In the genomic region with DNA sequence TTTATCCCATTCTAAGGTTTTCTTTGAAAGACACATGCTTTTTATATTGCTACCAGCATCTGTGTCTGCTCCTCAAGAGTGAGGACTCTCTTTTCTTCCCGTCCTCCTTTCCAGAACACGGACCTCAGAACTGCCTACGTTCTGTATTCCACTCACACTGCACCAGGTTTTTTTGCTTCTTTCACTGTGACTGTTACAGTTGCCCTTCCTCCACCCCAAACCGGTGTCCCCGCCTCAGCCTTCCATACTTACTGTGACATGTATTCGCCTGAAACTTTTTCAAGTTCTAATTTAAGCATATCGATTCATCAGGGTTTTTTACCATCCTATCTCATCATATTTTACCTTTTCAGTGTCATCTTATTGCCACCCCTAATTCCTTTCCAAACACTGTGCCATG, we compare ENCODE assay signal across 8 mouse cellular contexts. TPM values are rescaled to one million over a fixed set of nuclear protein-coding genes. Genes with fewer than 3 reads are reported as not detected.
DNase-seq lines count a peak whose midpoint lies in the region; ATAC-seq and TF ChIP-seq lines count a peak whose summit lies in the region.

No protein-coding gene starts in this region.

- no peaks in the 10 kb centered on the region for H3K27me3 ChIP-seq in hindbrain, embryonic 14.5 days (ENCODE audit: control insufficient read depth, insufficient read depth, low read length)
- no peaks in the 10 kb centered on the region for H3K27me3 ChIP-seq in liver, adult 2 months (ENCODE audit: control insufficient read depth, insufficient read depth, low read length)
- H3K27me3 ChIP-seq in neural tube, embryonic 13.5 days: no peaks in the 10 kb centered on the region

- no peaks in the 10 kb centered on the region for H3K9me3 ChIP-seq in hindbrain, embryonic 14.5 days (ENCODE audit: control insufficient read depth, low read length)
- H3K9me3 ChIP-seq in neural tube, embryonic 13.5 days: no peaks in the 10 kb centered on the region

- H3K9ac ChIP-seq in hindbrain, embryonic 14.5 days: peak overlapping the region; percentile 88
- H3K9ac ChIP-seq in liver, adult 2 months (ENCODE audit: low read depth, low read length): peak overlapping the region; percentile 93
- peak overlapping the region; percentile 88 for H3K9ac ChIP-seq in neural tube, embryonic 13.5 days

- TF ChIP-seq CTCF in liver, adult 2 months (IDR thresholded peaks at IDR 0.05; ENCODE audit: low read depth, low read length): no peak

- peaks cover 3% of the 10 kb centered on the region; the same call in 1 of the 2 replicates for H3K36me3 ChIP-seq in hindbrain, embryonic 14.5 days (replicated peaks; ENCODE audit: control insufficient read depth, insufficient read depth)
- H3K36me3 ChIP-seq in liver, adult 2 months (ENCODE audit: control insufficient read depth, insufficient read depth, low read length): peaks cover 6% of the 10 kb centered on the region; the same call in 1 of the 2 replicates
- no peaks in the 10 kb centered on the region for H3K36me3 ChIP-seq in neural tube, embryonic 13.5 days

- peaks cover 9% of the 10 kb centered on the region; the same call in 1 of the 2 replicates for H3K79me2 ChIP-seq in liver, adult 2 months (ENCODE audit: control insufficient read depth, insufficient read depth, low read length)

- 16% methylated on average over 7 of the region's 7 CpGs for WGBS in hindbrain, embryonic 14.5 days
- 3% methylated on average over 7 of the region's 7 CpGs for WGBS in liver, adult 2 months
- 14% methylated on average over 7 of the region's 7 CpGs for WGBS in neural tube, embryonic 13.5 days

- peak; percentile 9 for DNase-seq in kidney, adult 11 months
- DNase-seq in kidney, adult 8-10 months: no peak
- DNase-seq in ZHBTc4 (ENCODE audit: low read depth, low spot score): peak; percentile 27
- DNase-seq in hindbrain, embryonic 14.5 days (ENCODE audit: low spot score): no peak
- DNase-seq in liver, adult 2 months (ENCODE audit: extremely low read depth, low read depth, low spot score): peak; percentile 25
- DNase-seq in urinary bladder, postnatal 10 days (ENCODE audit: low spot score): no peak

- peaks cover 30% of the 10 kb centered on the region for H3K4me1 ChIP-seq in hindbrain, embryonic 14.5 days (replicated peaks; ENCODE audit: control insufficient read depth, insufficient read depth, low read length)
- peaks cover 12% of the 10 kb centered on the region; the same call in 1 of the 2 replicates for H3K4me1 ChIP-seq in liver, adult 2 months (ENCODE audit: control insufficient read depth, insufficient read depth, low read length)
- H3K4me1 ChIP-seq in neural tube, embryonic 13.5 days (replicated peaks): peaks cover 42% of the 10 kb centered on the region

- H3K4me3 ChIP-seq in hindbrain, embryonic 14.5 days (replicated peaks; ENCODE audit: low read length): peak overlapping the region; percentile 84
- H3K4me3 ChIP-seq in liver, adult 2 months (ENCODE audit: insufficient read depth, low read depth, low read length): peak overlapping the region; percentile 84
- peak overlapping the region; percentile 84 for H3K4me3 ChIP-seq in neural tube, embryonic 13.5 days

- peak overlapping the region; percentile 81 for H3K4me2 ChIP-seq in hindbrain, embryonic 14.5 days (replicated peaks)
- peak overlapping the region; percentile 83 for H3K4me2 ChIP-seq in neural tube, embryonic 13.5 days

- ATAC-seq in erythroblast, adult 5-6 weeks (replicated peaks; ENCODE audit: low FRiP score, poor library complexity, severe bottlenecking): peak; percentile 37
- no peak for ATAC-seq in hindbrain, embryonic 14.5 days (ENCODE audit: low FRiP score)
- no peak for ATAC-seq in neural tube, embryonic 13.5 days (ENCODE audit: low read depth)

- TF ChIP-seq POLR2A in liver, adult 2 months (IDR thresholded peaks at IDR 0.05; ENCODE audit: extremely low read depth, insufficient read depth, low read length): no peak

- peak overlapping the region; percentile 98 for H3K27ac ChIP-seq in hindbrain, embryonic 14.5 days
- peak overlapping the region; percentile 92 for H3K27ac ChIP-seq in liver, adult 2 months (replicated peaks; ENCODE audit: insufficient read depth, low read depth, low read length)
- H3K27ac ChIP-seq in neural tube, embryonic 13.5 days (replicated peaks): peak overlapping the region; percentile 98

RNA-seq across cellular contexts. Expression of a gene that starts 1.0 kb away (rescaled TPM):
- total RNA-seq in erythroblast, adult 5-6 weeks (2015; ENCODE audit: low replicate concordance): 82.4 and 93.6 TPM in 2 replicates
- 130 and 134 TPM in 2 replicates for total RNA-seq in erythroblast, adult 5-6 weeks (2017; ENCODE audit: low replicate concordance)
- polyA plus RNA-seq in hindbrain, embryonic 14.5 days (2014; fragmentation: Nextera tagmentation; extraction: Ambion mirVana): 43.5 and 44.8 TPM in 2 replicates
- total RNA-seq in liver, adult 2 months (2014; rRNA removed): 23.0 and 26.2 TPM in 2 replicates
- 5.6 TPM in 2 replicates for polyA plus RNA-seq in liver, adult 2 months (2012; rRNA removed)
- 53.1 and 62.2 TPM in 2 replicates for polyA plus RNA-seq in neural tube, embryonic 13.5 days (2015; fragmentation: Nextera tagmentation; extraction: Ambion mirVana)

RNA-seq across cellular contexts. Expression of a gene that starts 1.6 kb away (rescaled TPM):
- 137 and 183 TPM in 2 replicates for total RNA-seq in erythroblast, adult 5-6 weeks (2015; ENCODE audit: low replicate concordance)
- total RNA-seq in erythroblast, adult 5-6 weeks (2017; ENCODE audit: low replicate concordance): 193 and 249 TPM in 2 replicates
- 43.4 and 46.0 TPM in 2 replicates for polyA plus RNA-seq in hindbrain, embryonic 14.5 days (2014; fragmentation: Nextera tagmentation; extraction: Ambion mirVana)
- total RNA-seq in liver, adult 2 months (2014; rRNA removed): 38.3 and 46.0 TPM in 2 replicates
- polyA plus RNA-seq in liver, adult 2 months (2012; rRNA removed): 30.9 and 33.5 TPM in 2 replicates
- polyA plus RNA-seq in neural tube, embryonic 13.5 days (2015; fragmentation: Nextera tagmentation; extraction: Ambion mirVana): 51.8 and 55.3 TPM in 2 replicates

Comparison
In these comparisons a context has a peak if more than half of its experiments do, and no peak if none do; other contexts are left out.
1. DNase-seq: peak in kidney, adult 11 months (single experiment), ZHBTc4 (single experiment) and liver, adult 2 months (single experiment); none in kidney, adult 8-10 months (0 of 2), hindbrain, embryonic 14.5 days (single experiment) and urinary bladder, postnatal 10 days (single experiment).
2. Peak in every context shown above with its lines, with median percentiles within 50 percentile points of each other: H3K27ac ChIP-seq, H3K4me3 ChIP-seq and H3K9ac ChIP-seq.